ENCODE assay signal across 20 mouse cellular contexts in the genomic region with DNA sequence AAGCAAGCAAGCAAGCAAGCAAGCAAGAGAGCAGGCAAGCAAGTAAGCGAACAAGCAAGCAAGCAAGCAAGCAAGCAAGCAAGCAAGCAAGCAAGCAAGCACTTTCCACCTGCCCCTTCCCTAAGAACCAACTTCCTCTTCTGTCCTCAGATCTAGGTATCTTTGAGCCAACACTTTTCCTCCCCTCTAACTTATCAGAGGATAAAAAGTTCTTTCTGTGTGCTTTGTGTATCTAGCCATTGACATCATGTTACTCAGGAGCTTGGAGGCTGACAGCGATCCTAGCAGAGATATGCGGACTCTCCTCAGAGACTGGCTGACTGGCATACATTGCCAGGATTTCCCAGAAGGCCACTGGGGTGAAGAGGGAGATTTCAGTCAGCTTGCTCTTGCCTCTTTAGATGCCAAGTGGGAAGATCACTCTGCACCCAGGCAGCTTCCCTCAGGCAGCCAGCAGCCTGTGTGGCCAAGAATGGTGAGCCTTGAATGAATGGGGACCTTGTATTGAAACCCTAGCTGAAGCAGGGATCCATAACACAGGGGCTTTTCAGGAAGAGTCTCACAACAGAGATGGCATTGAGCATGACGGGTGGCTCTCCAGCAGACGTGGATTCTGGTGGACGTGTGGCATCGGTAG. TPM values are rescaled to one million over a fixed set of nuclear protein-coding genes. Genes with fewer than 3 reads are reported as not detected.
DNase-seq lines count a peak whose midpoint lies in the region; ATAC-seq and TF ChIP-seq lines count a peak whose summit lies in the region.
"Had no signal": no experiment of that assay in that cellular context is flagged by ENCODE, and none has a peak within 500 bp of the region (broad histone marks: within the 10 kb centered on the region; RNA-seq: fewer than 3 reads in every experiment).

No protein-coding gene starts in this region.

- peaks cover 7% of the 10 kb centered on the region for H3K4me1 ChIP-seq in embryonic facial prominence, embryonic 14.5 days (ENCODE audit: control insufficient read depth, insufficient read depth, low read length)
- H3K4me1 ChIP-seq in embryonic facial prominence, embryonic 10.5 days: peaks cover 28% of the 10 kb centered on the region
- no peaks in the 10 kb centered on the region for H3K4me1 ChIP-seq in midbrain, postnatal 0 days (ENCODE audit: insufficient read depth, low read length)
- H3K4me1 ChIP-seq in midbrain, embryonic 10.5 days: peaks cover 22% of the 10 kb centered on the region

- no peaks in the 10 kb centered on the region for H3K27me3 ChIP-seq in embryonic facial prominence, embryonic 14.5 days (replicated peaks; ENCODE audit: control insufficient read depth, insufficient read depth, low read length)
- no peaks in the 10 kb centered on the region for H3K27me3 ChIP-seq in embryonic facial prominence, embryonic 10.5 days (replicated peaks; ENCODE audit: low read depth, poor library complexity, severe bottlenecking)
- no peaks in the 10 kb centered on the region for H3K27me3 ChIP-seq in midbrain, postnatal 0 days (ENCODE audit: insufficient read depth, low read length)
- no peaks in the 10 kb centered on the region for H3K27me3 ChIP-seq in midbrain, embryonic 10.5 days (ENCODE audit: low read depth, poor library complexity, severe bottlenecking)
- H3K27me3 ChIP-seq: forebrain, embryonic 13.5 days; kidney, embryonic 15.5 days; liver, embryonic 13.5 days had no signal

- WGBS in embryonic facial prominence, embryonic 14.5 days: 59% methylated on average over 5 of the region's 7 CpGs
- 57% methylated on average over 7 of the region's 7 CpGs for WGBS in embryonic facial prominence, embryonic 10.5 days
- 82% methylated on average over 7 of the region's 7 CpGs for WGBS in midbrain, postnatal 0 days
- WGBS in midbrain, embryonic 10.5 days: 91% methylated on average over 7 of the region's 7 CpGs

- no peak for ATAC-seq in embryonic facial prominence, embryonic 14.5 days (ENCODE audit: low read depth)
- no peak for ATAC-seq in midbrain, postnatal 0 days (ENCODE audit: low FRiP score)
- ATAC-seq: forebrain, embryonic 13.5 days; intestine, postnatal 0 days had no signal

- no peaks in the 10 kb centered on the region for H3K36me3 ChIP-seq in embryonic facial prominence, embryonic 14.5 days (ENCODE audit: control insufficient read depth, insufficient read depth, low read length)
- no peaks in the 10 kb centered on the region for H3K36me3 ChIP-seq in embryonic facial prominence, embryonic 10.5 days (replicated peaks)
- no peaks in the 10 kb centered on the region for H3K36me3 ChIP-seq in midbrain, postnatal 0 days (ENCODE audit: insufficient read depth, low read length)
- H3K36me3 ChIP-seq in midbrain, embryonic 10.5 days: no peaks in the 10 kb centered on the region
- H3K36me3 ChIP-seq: heart, embryonic 10.5 days; kidney, embryonic 15.5 days; liver, embryonic 13.5 days had no signal

- H3K9me3 ChIP-seq in embryonic facial prominence, embryonic 14.5 days (ENCODE audit: control insufficient read depth, low read length): no peaks in the 10 kb centered on the region
- H3K9me3 ChIP-seq in embryonic facial prominence, embryonic 10.5 days: no peaks in the 10 kb centered on the region
- H3K9me3 ChIP-seq in midbrain, postnatal 0 days (ENCODE audit: low read length): no peaks in the 10 kb centered on the region
- no peaks in the 10 kb centered on the region for H3K9me3 ChIP-seq in midbrain, embryonic 10.5 days (replicated peaks)
- H3K9me3 ChIP-seq: forebrain, embryonic 13.5 days; heart, embryonic 10.5 days; kidney, embryonic 15.5 days; liver, embryonic 13.5 days had no signal

- no peak overlapping the region for H3K4me2 ChIP-seq in embryonic facial prominence, embryonic 14.5 days (ENCODE audit: low read depth, low read length)
- H3K4me2 ChIP-seq in midbrain, postnatal 0 days (ENCODE audit: low read depth, low read length, poor library complexity, severe bottlenecking): no peak overlapping the region
- H3K4me2 ChIP-seq: forebrain, embryonic 13.5 days; hindbrain, embryonic 14.5 days; kidney, embryonic 15.5 days; liver, embryonic 13.5 days had no signal

- no peak overlapping the region for H3K27ac ChIP-seq in embryonic facial prominence, embryonic 14.5 days (replicated peaks; ENCODE audit: low read depth, low read length)
- no peak overlapping the region for H3K27ac ChIP-seq in embryonic facial prominence, embryonic 10.5 days (replicated peaks)
- H3K27ac ChIP-seq in midbrain, postnatal 0 days (ENCODE audit: low read depth, low read length): no peak overlapping the region
- H3K27ac ChIP-seq in midbrain, embryonic 10.5 days (replicated peaks): no peak overlapping the region
- H3K27ac ChIP-seq: forebrain, embryonic 13.5 days; heart, embryonic 10.5 days; hindbrain, embryonic 14.5 days; kidney, embryonic 15.5 days; liver, embryonic 13.5 days had no signal

- no peak overlapping the region for H3K9ac ChIP-seq in embryonic facial prominence, embryonic 14.5 days (ENCODE audit: low read depth, low read length)
- no peak overlapping the region for H3K9ac ChIP-seq in midbrain, postnatal 0 days (replicated peaks; ENCODE audit: low read length, poor library complexity, severe bottlenecking)
- H3K9ac ChIP-seq: forebrain, embryonic 13.5 days; hindbrain, embryonic 14.5 days; kidney, embryonic 15.5 days; liver, embryonic 13.5 days had no signal

- no peak overlapping the region for H3K4me3 ChIP-seq in embryonic facial prominence, embryonic 14.5 days (ENCODE audit: low read depth, low read length)
- no peak overlapping the region for H3K4me3 ChIP-seq in embryonic facial prominence, embryonic 10.5 days
- H3K4me3 ChIP-seq in midbrain, postnatal 0 days (ENCODE audit: low read depth, low read length): no peak overlapping the region
- H3K4me3 ChIP-seq in midbrain, embryonic 10.5 days: no peak overlapping the region
- H3K4me3 ChIP-seq: erythroblast, embryonic 14.5 days; forebrain, embryonic 13.5 days; heart, embryonic 10.5 days; kidney, embryonic 15.5 days; liver, embryonic 13.5 days had no signal

- peak; percentile 38 for DNase-seq in embryonic facial prominence, embryonic 14.5 days (ENCODE audit: low spot score)
- DNase-seq in embryonic facial prominence, embryonic 10.5 days (ENCODE audit: low spot score): no peak
- DNase-seq in layer of hippocampus, adult 9-11 months: peak; percentile 34
- no peak for DNase-seq in layer of hippocampus, postnatal 25 days (ENCODE audit: extremely low spot score in 1 of 2, low spot score in 1 of 2)
- DNase-seq in midbrain, postnatal 0 days (ENCODE audit: low spot score): peak; percentile 32
- DNase-seq in midbrain, embryonic 10.5 days (ENCODE audit: low spot score): no peak
- no peak for DNase-seq in adrenal gland, postnatal 36 days
- DNase-seq: cerebellum, postnatal 25 days; heart, postnatal 10 days; kidney, postnatal 4 days; liver, embryonic 13.5 days; lung, postnatal 4 days; right cerebral cortex, postnatal 4 days had no signal

- TF ChIP-seq CTCF in midbrain, postnatal 0 days (IDR thresholded peaks at IDR 0.05): no peak

RNA-seq across cellular contexts. Expression of gene Podxl, which starts 41.0 kb away (rescaled TPM):
- polyA plus RNA-seq in embryonic facial prominence, embryonic 14.5 days (2014; fragmentation: Nextera tagmentation; extraction: Ambion mirVana): 6.2 and 7.6 TPM in 2 replicates
- 16.6 and 18.0 TPM in 2 replicates for polyA plus RNA-seq in embryonic facial prominence, embryonic 10.5 days (2016; fragmentation: Nextera tagmentation; extraction: Ambion mirVana)
- 10 to 100 TPM; 14.0 to 17.2 TPM for total RNA-seq in layer of hippocampus, postnatal 25 days (2021)
- total RNA-seq in midbrain, postnatal 0 days (2014; rRNA removed): 15.1 and 16.3 TPM in 2 replicates
- polyA plus RNA-seq in midbrain, postnatal 0 days (2015; fragmentation: Nextera tagmentation; extraction: Ambion mirVana): 5.7 and 6.0 TPM in 2 replicates
- 19.7 and 22.4 TPM in 2 replicates for polyA plus RNA-seq in midbrain, embryonic 10.5 days (2016; fragmentation: Nextera tagmentation; extraction: Ambion mirVana)
- total RNA-seq in adrenal gland, postnatal 36 days (2021): 10 to 100 TPM; 39.4 to 59.5 TPM
- total RNA-seq: CH12.LX had no signal

Comparison
In these comparisons a context has a peak if more than half of its experiments do, and no peak if none do; other contexts are left out.
1. DNase-seq: peak in embryonic facial prominence, embryonic 14.5 days (single experiment), layer of hippocampus, adult 9-11 months (single experiment) and midbrain, postnatal 0 days (single experiment); none in embryonic facial prominence, embryonic 10.5 days (single experiment), layer of hippocampus, postnatal 25 days (0 of 2), midbrain, embryonic 10.5 days (single experiment) and adrenal gland, postnatal 36 days (0 of 2).